Mouse (Mus musculus) urinary bladder, adult 18-20 months (tissue): Measurements from ENCODE around the gene Mink1.

Experiments used
- DNase-seq, 2 experiments: peaks; one replicate each; pipeline ENCODE4 v3.0.0; 2022; ENCODE audit warnings: low spot score in 2 of 2, mixed read lengths in 2 of 2

The Mink1 gene

GRCm38 (mm10) chr11:70594253-70594989 lies 31.7 kb downstream of the Mink1 start:
- DNase-seq = no peak

GRCm38 (mm10) chr11:70595638-70596037 lies 33.0 kb downstream of the Mink1 start:
- no peak for DNase-seq

GRCm38 (mm10) chr11:70596094-70596493 lies 33.4 kb downstream of the Mink1 start:
- no peak for DNase-seq

- no peak for DNase-seq
Measured at GRCm38 (mm10) chr11:70597301-70597700, 34.6 kb downstream of the Mink1 start.

- no peak for DNase-seq
Measured at GRCm38 (mm10) chr11:70598451-70598953, 35.8 kb downstream of the Mink1 start.

GRCm38 (mm10) chr11:70605024-70605566 lies 42.4 kb downstream of the Mink1 start:
- DNase-seq = peak; percentile 59 to 67

- no peak for DNase-seq
Measured at GRCm38 (mm10) chr11:70606717-70607116, 44.0 kb downstream of the Mink1 start.

- DNase-seq = no peak
Measured at GRCm38 (mm10) chr11:70607611-70608010, 44.9 kb downstream of the Mink1 start.

GRCm38 (mm10) chr11:70608381-70609066 lies 45.8 kb downstream of the Mink1 start:
- DNase-seq = no peak

- no peak for DNase-seq
Measured at GRCm38 (mm10) chr11:70610752-70611151, 48.1 kb downstream of the Mink1 start.

GRCm38 (mm10) chr11:70612505-70612904 lies 49.8 kb downstream of the Mink1 start:
- no peak for DNase-seq

- DNase-seq = peak; percentile 64 to 65
Measured at GRCm38 (mm10) chr11:70615074-70615473, 52.4 kb downstream of the Mink1 start.

GRCm38 (mm10) chr11:70615516-70616093 lies 52.9 kb downstream of the Mink1 start, which contains the start of gene 4930544D05Rik:
4930544D05Rik (plus strand) TSS chr11:70615848.
- DNase-seq = no peak

- DNase-seq = no peak
Measured at GRCm38 (mm10) chr11:70619101-70619500, 56.4 kb downstream of the Mink1 start, which contains the start of gene Chrne. Chrne (minus strand) TSS chr11:70619216.

- DNase-seq = no peak
Measured at GRCm38 (mm10) chr11:70621972-70622814, 59.5 kb downstream of the Mink1 start.

- DNase-seq = no peak
Measured at GRCm38 (mm10) chr11:70623053-70623742, 60.5 kb downstream of the Mink1 start.

- DNase-seq = peak in 1 of 2 experiments; percentile 29
Measured at GRCm38 (mm10) chr11:70625473-70625872, 62.8 kb downstream of the Mink1 start.

- DNase-seq = no peak
Measured at GRCm38 (mm10) chr11:70626877-70627276, 64.2 kb downstream of the Mink1 start.

GRCm38 (mm10) chr11:70628431-70628830 lies 65.8 kb downstream of the Mink1 start:
- DNase-seq = no peak

GRCm38 (mm10) chr11:70629557-70629956 lies 66.9 kb downstream of the Mink1 start:
- DNase-seq = no peak

- DNase-seq = no peak
Measured at GRCm38 (mm10) chr11:70630129-70630528, 67.4 kb downstream of the Mink1 start.
